Mouse (Mus musculus) adrenal gland, adult (tissue): ENCODE results near the gene Angptl6.
"Not testable (repeated sequence)": the region's sequence is repeated elsewhere in the genome, so short reads cannot be mapped to it uniquely, and the experiment has no call there.

Experiments used
- DNase-seq, 2 experiments: peaks; one replicate each; pipeline ENCODE4 v3.0.0; 2022 to 2023; ENCODE audit warnings: low spot score in 1 of 2; ENCODE audit not compliant: inconsistent age in 2 of 2

Angptl6 gene

DNA sequence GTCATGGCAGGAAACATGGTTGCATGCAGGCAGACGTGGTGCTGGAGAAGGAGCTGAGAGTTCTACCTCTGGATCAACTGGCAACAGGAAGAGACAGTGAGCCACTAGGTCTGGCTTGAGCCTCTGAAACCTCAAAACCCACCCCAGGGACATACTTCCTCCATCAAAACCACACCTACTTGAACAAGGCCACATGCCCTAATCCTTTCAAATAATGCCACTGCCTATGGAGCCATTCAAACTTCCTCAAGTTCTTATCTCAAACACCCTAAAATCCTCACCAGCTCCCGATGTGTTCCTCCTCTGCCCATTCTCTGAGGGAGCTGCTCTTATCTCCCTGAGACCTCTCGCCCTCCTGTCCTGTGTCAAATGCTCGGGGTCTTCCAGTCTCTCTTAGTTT, 37.3 kb downstream of the Angptl6 start:
- no peak for DNase-seq

DNA sequence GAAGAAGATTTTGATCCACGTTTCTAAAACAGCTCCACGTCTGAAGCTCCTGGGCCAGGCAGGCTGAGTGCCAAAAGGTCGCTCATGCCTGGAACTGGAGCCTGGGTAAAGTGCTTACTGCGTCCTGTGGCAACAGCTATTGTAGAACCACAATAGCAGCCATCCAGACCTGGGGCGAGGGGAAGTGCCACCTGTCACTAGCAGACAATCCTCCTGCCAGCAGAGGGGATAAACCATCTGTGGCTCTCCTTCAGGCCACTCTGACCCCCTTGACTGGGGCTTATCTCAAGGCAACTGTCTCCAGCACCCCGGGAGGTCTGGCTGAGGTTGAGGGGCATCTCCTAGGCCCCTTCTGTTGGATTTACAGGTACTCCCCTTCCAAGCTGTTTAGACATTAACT, 40.6 kb downstream of the Angptl6 start:
- DNase-seq, result no peak

DNA sequence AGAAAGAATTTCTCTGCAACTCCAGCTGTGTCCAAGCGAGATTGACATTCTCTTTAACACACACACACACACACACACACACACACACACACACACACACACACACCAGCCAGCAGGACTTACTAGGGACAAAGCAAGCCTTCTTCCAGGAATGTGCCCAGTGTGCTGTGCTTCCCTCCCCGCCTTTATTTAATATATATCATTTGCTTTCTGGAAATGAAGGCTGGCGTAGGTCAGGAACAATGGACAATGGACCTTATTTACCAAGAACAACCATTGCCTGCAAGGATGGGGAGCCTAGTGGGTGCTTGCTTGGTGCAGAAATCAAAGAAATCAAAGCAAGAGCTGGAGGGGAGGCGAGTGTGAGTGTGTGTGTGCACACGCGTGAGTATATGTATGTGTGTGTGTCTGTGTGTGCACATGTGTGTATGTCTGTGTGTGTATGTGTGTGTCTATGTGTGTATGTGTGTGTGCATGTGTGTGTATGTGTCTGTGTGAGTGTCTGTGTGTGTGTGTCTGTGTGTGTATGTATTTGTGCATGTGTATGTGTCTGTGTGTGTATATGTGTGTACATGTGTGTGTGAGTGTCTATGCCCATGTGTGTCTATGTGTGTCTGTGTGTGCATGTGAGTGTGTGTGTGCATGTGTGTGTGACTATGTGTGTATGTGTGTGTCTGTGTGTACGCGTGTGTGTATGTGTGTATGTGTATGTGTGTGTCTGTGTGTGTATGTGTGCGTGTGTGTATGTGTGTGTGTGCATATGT, 42.2 kb downstream of the Angptl6 start:
- no peak for DNase-seq

DNA sequence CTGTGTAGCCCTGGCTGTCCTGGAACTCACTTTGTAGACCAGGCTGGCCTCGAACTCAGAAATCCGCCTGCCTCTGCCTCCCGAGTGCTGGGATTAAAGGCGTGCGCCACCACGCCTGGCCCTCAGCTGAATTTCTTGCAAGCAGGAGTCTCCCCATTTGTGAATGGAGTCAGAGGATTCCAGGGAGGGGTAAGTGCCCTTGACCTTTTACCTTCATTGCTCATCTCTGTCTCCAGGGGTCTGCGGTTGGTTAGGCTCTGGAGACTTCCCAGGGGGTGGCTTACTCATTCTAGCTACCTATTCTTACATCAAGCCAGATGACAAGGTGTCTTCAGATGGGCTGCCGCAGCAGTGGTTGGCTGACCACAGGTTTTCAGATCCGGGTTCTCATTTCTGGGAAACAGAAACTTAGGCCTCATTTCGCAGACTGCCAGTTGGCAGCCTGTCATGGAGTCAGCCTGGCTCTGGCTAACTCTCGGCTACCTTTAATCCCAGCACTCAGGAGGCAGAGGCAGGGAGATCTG, 44.0 kb downstream of the Angptl6 start:
- not testable (repeated sequence) for DNase-seq

DNA sequence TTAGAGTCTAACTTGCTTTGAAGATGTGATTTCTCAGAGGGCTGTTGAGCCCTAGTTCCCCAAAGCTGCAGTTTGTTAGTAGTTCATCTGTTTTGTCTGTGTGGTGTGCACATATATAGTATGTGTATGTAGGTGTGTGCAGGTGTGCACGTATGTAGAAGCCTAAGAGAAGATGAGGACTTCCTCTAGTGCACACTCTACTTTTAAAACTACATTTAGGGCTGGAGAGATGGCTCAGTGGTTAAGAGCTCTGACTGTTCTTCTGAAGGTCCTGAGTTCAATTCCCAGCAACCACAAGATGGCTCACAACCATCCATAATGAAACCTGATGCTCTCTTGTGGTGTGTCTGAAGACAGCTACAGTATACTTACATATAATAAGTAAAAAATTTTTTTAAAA, 44.6 kb downstream of the Angptl6 start:
- no peak for DNase-seq

DNA sequence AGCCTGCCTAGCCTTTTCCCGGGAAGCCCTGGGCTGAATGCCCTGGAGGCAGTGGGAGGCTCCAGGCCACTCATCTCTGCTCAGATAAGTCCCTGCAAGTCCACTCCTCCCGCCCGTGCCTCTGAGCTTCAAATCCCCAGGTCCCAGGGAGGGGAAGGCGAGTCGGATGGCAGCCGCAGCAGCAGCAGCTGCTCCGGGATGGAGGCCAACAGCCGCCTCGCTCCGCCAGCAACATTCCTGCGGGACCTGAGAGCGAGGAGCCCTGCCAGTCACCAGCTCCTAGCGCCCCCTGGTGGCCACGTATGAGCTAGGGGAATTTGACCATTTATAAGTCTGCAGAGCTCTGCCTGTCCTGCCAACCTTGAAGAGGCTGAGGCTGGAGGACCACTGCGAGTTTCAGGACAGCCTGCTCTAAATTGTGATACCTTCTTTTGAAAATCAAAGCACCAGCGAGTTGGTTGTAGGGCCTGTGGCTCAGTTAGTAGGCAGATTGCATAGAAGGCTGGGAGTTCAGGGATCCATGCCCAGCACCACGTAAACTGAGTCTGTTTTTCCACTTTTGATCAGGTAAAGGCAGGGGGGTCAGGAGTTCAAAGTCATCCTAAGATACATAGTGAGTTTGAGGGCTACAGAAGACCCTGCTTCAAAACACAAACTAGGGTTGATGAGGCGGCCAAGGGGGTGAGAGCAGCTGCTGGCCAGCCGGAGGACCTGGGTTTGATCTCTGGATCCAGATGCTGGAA, 48.5 kb downstream of the Angptl6 start:
- DNase-seq, result peak; percentile 93 to 97

DNA sequence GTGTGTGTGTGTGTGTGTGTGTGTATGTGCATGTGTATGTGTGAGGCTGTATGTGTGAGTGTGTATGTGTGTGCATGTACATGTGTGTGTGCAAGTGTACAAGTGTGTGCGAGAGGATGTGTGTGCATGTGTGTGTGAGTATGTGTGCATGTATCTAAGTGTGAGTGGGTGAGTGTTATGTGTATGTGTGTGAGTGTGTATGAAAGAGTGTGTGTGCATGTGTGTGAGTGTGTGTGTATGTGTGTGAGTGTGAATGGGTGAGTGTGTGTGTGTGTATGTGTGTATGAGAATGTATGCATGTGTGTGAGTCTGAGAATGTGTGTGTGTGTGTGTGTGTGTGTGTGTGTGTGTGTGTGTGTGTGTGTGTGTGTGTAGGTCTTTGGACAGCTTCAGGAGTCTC, 51.4 kb downstream of the Angptl6 start:
- no peak for DNase-seq

DNA sequence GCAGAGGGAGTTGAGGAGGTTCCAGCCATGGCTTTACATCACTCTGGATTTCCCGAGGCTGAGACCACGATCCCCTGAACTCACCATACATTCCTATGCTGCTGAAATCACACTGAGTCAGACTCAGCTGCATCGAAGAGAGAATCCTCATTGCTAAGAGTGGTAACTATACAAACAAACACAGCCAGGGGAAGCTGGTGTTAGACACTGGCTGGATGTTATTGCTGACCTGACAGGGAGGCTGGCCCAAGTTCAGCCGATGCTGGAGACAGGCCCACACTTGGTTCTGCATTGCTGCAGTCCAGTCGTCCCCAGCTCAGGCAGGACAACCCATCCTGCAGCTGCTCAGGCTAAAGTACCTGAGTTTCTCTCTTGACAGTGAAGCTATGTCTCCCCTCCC, 53.7 kb downstream of the Angptl6 start:
- DNase-seq, result no peak
